Mouse (Mus musculus) granulocyte monocyte progenitor cell, adult 5-6 weeks (primary cell): ENCODE results near the gene Foxd2. TPM values are rescaled to one million over a fixed set of nuclear protein-coding genes. Genes with fewer than 3 reads are reported as not detected.

Experiments used
- ATAC-seq: replicated peaks from 2 replicates; pipeline ENCODE4 v1.8.0; 2016; ENCODE audit warnings: mild to moderate bottlenecking, moderate TSS enrichment, inconsistent platforms; ENCODE audit not compliant: poor library complexity, severe bottlenecking
- total RNA-seq, 2 experiments: library from RNA; stranded (forward) in 1 of 2; stranded (reverse) in 1 of 2; fragments of 200-712, 200-1000 nt in 1 of 2; fragments of >200 nt in 1 of 2; fragmentation: Nextera tagmentation in 1 of 2; gene quantifications; 2 replicates each; pipeline ENCODE4 v1.2.3; 2014 to 2017

Foxd2 gene
- total RNA-seq (2014; fragmentation: Nextera tagmentation) = 0.32 and 1.0 TPM in 2 replicates
- 0.30 and 1.3 TPM in 2 replicates for total RNA-seq (2017)

DNA sequence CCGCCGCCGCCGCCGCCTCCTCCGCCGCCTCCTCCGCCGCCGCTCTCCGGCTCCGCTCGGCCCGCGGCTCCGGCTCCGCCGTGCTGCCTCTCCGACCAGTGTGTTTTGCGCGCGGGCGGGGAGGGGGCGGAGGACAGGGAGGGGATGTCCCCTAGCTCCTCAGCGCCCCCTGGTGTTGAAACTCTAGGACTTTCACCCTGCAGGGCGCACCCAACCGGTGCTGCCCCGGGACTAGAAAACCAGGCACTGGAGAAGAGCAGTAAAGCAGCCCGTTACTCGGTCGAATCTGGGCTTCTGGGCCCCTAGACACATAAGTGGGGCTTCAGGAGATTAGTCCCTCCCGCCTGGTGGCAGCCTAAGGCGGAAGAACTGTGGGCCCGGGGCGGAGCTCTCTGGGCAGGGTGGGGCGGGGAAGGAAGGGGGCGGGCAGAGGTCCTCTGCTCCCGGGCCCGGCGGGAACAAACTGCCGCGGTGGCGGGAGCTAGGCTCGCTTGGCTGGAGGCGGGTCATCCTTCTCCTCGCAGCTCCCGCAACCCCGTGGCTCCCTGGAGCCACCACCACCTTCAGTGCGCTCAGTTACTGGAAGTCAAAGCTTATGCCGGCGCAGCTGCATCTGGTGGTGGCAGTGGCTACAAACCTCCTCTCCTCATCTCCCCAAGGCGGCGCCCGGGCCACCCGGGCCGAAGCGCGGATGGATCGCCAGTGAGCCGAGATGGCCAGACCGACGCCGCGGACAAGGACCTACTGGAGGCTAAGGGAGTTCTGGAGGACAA is at the start of gene Foxd2:
Gene Foxd2, minus strand, starts transcription at position 45 of the 773 bp plus-strand sequence.
- peak; percentile 77 for ATAC-seq

DNA sequence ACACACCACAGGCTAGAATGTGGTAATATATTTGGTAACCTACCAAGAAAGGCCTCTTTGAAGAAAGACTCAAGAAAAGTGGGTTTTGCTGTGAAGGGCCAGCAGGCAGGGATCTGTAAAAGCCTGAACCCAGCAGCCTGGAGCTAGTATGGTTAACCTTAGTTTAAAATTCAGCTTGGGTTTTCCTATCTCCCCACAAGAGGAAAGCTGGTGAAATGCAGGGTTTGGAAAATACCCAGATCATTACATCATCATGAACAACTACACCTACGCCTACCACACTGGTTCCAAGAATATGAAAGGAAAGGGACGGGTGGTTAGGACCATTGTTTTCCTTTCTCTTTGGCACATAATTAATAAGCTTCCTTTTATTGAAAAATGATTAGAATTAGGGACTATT is 49.6 kb upstream of the Foxd2 start:
- no peak for ATAC-seq

DNA sequence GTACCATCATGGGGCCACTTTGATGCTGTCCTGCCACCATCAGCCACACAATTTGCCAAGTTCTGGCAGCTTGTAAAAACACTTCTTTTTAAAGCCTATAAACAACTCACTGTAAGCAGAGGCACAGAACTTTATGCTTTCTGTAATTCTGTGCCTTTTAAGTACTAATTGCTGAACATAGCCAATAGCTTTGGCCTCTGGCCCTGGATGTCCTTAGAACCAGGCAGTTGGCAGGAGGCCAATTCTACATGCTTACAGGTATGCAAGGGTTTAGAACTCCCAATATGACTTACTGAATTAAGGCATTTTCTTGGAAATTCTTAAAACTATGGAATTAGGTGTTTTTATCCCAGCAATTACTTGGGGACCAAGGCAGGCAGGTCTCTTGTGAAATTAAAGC is 48.7 kb upstream of the Foxd2 start:
- ATAC-seq = no peak

DNA sequence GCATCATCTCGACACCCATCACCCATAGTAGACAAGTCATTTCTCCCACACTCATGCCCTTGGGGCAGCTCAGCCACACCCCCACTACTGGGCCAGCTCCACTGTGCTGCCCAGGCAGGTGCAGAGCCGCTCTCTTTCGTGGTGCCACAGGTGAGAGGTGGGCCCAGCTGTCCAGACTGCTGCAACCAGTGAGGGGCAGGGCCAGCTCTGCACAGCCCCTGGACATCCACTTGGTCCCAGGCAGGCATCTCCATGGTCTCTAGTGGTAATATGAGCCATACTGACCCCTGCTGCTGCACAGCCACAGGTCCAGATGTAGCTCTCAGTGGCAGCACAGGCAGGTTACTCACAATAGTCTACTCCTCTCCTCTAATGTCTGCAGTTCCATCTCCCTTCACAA is 44.5 kb upstream of the Foxd2 start:
- ATAC-seq = no peak

DNA sequence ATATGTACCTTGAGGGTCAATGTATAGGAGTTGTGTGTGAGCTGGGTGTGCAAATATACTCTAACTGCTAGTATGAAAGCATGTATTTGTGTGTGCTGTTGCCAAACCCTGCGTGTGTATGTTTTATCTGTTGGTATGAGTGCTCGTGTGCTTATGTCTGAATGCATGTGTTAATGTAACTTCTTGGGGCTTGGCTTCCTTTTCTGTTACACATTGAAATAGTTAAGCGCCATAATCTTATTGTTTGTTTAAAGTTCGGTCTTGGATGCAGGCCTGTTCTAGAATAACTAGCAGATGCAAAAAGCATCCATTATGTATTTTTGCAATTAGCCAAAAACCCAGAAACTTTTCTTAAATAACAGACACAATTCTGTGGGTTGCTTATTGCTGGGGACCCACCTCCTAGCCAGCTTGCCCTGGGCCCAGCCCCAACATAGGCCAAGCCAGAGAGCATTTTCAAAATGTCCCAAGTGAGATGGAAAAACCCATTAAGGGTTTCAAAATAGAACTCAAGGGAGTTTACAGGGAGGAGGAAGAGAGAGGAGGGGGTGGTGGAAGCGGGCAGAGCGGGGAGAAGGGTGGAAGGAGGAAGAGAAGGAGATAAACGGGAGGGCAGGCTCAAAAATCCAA is 39.3 kb upstream of the Foxd2 start:
- peak; percentile 12; the same call in 1 of the 2 replicates for ATAC-seq

DNA sequence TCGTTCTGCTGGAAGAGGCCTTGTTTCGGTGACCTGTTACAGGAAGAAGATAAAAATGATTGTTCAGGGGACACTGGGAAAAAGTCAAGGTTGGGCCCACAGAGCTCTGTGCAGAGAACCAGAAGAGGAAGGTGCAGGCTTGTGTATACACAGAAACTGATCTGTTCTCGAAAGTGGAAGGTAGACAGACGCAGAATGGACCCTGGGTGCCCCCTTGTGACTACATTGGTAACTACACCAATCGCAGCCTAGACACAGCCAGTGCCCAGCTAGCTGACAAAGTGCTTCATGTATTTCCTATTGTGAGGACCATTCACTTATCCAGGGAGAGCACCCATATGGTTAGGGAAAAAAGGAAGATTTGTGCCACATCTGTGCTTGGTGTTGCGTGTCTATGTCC is 38.7 kb upstream of the Foxd2 start:
- peak; percentile 97 for ATAC-seq

DNA sequence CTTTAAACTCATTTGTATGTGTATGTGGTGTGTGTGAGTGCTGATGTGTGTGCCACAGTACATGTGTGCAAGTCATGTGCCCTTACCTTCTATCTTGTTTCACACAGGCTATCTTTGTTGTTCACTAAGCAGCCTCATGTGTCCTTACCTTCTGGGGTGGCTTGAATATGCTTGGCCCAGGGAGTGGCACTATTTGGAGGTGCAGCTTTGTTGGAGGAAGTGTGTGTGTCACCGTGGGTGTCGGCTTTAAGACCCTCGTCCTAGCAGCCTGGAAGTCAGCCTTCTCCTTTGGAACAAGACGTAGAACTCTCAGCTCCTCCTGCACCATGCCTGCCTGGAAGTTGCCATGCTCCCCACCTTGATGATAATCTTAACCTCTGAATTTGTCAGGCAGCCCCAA is 37.7 kb upstream of the Foxd2 start:
- ATAC-seq = no peak

DNA sequence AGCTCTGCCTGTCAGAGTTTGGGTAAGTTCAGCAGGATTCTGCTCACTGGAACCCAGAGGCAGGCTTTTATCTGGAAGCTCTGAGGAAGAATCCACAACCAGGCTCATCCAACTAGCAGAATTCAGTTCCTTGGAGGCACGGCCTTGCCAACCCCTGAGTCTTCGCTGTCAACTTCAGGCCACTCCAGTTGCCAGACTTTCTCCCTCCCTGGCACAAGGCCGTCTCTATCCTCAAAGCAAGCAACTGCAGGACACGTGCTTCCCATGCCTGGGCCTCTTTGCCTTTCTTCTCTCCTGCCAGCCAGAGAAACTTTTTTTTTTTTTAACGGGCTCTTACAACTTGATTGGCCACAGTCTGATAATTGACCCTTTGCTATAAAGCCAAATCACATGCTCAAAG is 36.3 kb upstream of the Foxd2 start:
- no peak for ATAC-seq

DNA sequence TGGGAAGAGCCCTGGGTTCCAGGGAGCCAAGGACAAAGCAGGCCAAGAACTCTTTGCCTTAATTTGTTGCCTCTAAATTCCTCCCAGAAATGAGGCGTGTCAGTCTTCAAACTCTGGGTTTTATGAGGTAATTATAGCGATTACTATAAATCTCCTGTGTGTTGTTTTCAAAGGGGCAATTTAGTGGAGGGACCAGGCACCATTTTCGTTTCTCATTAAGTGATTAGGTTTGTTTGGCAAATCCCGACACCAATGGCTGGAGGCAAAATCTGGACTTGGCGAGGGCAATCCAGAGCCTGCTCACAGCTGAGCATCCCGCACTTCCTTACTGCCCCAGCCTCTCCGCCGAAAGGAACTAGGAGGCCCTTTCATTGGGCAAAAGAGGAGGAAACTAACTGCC is 33.9 kb upstream of the Foxd2 start:
- ATAC-seq = no peak

DNA sequence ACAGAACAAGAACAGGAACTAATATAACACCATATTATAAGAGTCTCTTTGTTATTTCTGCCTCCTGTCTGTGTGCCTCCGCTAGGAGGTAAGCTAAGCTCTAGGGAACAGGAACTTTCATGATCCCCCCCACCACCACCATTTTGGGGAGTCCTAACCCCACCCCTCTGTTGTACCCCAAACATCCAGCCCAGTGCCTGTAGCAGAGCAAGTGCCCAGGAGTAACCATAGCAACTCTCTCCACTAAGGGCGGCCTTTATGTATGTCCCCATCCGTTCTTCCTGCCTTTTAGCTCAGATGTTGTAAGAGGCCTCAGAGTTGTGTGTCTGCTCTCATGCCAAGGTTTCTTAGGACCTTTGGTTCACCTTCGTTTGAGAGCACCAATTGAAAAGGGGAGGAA is 33.4 kb upstream of the Foxd2 start:
- peak; percentile 80 for ATAC-seq

DNA sequence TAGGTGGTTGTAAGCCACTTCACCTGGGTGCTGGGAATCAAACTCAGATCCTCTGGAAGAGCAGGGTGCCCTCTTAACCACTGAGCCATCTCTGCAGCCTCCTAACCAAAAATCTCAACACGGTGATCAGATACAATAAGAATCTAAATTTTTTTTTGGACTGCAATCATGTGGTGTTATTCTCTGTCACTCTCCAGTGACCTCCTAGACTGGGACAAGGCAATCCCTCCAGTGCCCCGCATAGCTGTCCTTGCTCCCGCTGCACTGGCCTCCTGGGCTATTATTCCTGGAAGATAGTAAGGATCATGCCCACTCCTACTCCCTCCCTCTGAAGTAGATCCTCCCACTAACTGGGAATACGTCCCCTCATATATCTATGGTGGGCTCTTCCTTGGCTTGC is 32.6 kb upstream of the Foxd2 start:
- no peak for ATAC-seq

DNA sequence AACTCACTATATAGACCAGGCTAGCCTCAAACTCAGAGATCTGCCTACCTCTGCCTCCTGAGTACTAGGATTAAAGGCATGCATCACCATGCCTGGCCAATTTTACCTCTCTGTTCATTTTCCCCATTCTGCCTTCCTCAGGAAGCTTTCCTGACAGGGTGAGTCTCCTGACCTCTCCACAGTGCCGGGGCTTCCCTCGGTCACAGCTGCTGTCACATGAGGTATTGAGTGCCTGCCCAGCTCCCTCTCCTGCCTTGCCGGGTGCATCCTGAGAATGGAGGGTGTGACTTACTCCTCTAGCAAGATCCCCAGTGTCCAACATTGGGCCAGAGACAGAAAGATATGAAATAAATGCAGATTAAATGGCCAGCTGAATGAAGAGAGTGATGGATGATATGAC is 29.6 kb upstream of the Foxd2 start:
- ATAC-seq = no peak

DNA sequence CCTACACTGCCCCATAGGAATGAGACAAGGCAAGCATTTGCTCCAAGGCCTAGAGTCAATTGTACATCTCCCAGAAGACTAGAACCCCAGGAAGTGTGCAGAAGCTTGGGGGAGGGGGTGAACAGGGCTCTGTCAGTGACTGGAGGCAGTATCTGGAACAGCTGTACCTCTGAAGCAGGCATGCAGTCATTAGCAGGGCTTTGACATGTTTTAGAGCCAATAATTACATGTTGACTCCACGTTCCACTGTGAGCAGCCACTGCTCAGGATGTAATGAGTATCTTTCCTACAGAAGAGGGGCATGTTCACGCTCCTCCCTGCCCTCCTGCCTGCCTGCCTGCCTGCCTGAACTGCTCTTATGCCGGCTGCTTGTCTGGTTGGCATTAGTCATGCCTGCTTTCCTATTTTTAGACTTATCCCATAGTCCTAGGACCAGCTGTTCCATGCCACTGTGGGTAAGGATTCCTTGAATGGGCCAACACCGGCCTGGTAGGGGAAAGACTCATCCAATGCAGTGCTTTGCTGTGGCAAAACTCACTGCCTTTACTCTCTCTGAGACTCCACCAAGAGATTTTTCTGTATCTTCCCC is 28.9 kb upstream of the Foxd2 start:
- no peak for ATAC-seq

DNA sequence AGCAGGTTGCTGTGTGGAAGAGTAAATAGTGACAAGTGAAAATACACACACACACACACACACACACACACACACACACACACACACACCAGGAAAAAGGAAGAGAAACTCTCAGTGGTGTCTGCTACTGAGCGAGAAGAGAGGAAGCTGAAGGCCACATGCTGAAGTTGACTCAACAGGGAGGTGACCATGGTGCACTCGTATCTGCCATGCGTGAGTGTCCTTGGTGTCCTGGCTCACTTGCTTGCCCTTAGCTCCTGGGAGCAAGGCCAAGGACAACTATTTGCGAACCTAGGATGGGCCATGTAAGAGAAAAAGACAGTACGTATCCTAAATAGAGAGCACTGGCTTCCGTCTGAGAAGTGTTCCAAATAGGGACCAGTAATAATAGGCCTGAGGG is 25.5 kb upstream of the Foxd2 start:
- ATAC-seq = peak; percentile 98

DNA sequence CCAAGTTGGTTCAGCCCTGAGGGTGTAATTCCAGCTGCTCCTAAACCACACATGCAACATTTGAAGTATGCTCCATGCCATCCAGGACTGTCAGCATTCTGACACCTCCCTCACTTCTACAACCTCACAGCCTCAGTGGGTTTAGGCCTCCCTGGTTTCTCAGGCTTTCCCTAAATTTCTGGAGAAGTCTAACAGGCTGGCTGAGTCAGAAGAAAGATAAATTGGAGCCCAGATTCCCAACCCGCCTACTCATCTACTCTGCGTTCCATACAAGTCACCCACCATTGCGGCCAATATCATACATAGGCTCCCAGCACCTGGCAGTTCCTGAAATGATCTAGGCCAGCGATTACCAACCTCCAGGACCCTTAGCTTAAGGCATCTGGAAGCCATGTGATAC is 24.1 kb upstream of the Foxd2 start:
- no peak for ATAC-seq

DNA sequence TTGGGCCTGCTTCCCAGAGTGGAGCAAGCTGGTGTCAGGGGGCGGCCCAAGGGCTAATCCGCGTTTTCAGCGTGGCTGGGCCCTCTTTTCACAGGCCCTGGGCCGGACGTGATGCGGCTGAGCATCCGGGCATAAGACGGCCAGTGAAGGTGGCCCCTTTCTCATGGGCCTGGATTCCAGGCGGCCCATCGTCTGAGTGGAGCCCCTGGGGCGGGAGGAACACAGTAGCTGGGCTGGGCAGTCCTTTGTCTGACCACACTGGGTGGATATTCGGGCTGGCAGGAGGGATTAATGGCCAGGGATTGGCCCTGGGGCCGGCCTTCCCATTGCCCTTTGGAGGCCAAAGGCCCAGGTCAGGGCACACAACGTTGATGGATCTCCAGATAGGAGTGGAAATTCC is 20.5 kb upstream of the Foxd2 start:
- no peak for ATAC-seq

DNA sequence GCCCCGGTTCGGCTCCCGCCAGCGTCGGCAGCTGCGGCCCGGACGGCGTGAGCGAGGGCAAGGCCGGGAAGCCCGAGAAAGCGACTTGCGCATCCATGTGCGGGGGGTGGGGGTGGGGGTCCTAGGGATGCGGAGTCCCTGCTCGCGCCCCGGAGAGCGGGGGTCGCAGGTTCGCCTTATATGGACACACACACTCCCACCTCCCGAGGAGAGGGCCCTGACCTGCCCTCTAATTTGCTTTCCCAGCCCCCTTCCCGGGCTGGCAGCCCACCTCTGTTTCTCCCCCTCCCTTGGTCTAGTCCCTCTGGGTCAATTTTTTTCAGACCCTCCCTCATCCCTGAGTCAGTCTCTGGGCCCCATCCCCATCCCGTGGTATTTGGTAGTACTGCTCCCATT is 17.2 kb upstream of the Foxd2 start, which contains the start of gene Foxe3:
Gene Foxe3, minus strand, starts transcription at position 97 of the 396 bp plus-strand sequence.
- ATAC-seq = no peak

DNA sequence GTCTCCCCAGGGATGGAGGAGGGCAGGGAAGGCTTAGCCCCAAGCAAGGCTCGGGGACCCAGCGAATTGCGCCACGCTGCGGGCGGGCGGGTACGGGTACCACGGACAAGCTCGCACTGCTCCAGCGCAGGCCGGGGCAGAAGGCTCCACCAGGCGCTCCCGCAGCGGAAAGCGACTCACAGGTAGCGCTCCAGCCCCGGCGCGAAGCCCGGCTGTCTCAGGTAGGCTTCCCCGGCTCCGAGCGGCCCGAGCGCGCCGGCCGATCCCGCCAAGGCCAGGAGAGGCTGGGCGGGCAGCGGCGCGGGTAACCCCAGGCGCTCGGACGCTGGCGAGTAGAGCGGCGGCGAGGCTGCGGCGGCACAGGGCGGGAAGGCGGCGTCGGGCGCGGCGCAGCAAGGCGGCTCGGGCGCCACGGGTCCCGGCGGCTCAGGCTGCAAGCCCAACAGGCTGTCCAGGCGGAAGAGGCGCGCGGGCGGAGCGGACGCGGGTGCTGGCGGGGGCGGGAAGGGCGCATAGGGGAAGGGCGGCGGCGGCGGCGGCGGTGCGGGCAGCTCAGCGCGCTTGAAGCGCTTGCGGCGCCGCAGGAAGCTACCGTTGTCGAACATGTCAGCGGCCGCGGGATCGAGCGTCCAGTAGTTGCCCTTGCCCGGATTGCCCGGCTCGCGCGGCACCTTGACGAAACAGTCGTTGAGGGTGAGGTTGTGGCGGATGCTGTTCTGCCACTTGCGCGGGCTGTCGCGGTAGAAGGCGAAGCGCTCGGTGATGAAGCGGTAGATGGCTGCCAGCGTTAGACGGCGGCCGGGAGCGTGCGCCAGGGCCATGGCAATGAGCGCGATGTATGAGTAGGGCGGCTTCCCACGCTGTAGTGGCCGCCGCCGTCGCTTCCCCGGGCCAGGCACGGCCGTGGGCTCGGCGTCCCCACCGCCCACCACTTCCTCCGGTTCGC is 16.6 kb upstream of the Foxd2 start:
- ATAC-seq = peak; percentile 60

DNA sequence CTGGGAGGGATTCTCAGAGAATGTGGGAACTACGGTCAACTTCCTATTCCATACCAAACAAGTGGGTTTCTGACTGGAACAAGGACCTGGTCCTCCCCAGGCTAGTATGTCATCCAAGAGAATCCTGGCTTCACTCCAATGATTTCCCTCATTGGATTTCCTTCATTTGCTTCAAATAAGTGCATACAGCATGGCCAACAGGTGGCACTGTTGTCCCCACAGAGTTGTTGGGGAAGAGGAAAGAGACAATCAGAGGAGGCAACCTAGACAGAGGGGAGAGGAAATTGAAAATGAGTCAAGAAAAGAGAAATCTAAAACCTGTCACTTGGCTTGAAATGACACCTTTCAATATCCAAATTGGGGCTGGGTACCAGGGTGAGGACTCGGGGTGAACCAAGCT is 8.4 kb upstream of the Foxd2 start:
- ATAC-seq = peak; percentile 86

DNA sequence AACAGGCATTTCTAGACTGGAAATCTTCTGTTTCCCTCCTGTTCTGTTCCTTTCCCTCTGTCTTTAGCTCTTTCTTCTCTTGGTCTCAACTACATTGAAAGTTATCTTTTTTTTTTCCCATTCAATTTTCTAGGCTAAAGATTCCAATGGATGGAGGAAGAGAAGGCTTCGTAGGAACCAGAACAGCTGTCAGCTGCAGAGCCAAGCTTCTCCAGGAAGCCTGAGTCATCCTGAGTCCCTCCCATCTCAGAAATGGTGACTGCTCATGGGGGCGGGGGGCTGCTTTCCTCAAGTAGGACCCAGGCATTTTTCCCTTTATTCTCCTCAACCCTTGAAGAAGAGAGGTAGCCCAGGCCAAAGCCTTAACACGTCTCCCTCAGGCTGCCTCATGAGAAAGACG is 7.4 kb upstream of the Foxd2 start:
- ATAC-seq = no peak

DNA sequence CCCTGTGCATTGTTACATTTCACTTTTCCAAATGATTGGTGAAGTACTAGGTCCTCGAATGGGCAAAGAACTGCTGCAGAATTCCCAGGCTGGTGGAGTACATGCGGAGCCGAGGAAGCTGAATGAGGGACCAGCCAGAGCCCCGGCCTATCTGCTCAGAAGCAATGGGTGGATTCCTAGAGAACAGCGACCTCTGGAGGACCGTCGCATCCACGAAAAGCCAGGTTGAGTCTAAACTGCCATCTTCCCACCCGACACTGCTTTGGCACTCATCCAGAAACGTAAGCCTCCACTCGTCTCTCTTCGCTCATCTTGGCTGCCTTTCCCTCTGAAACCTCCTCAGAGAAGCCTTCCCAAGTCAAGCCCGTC is 4.9 kb upstream of the Foxd2 start:
- no peak for ATAC-seq
